Mouse (Mus musculus) lung, embryonic 15.5 days (tissue): ENCODE data around the gene Gm4707. TPM values are rescaled to one million over a fixed set of nuclear protein-coding genes. Genes with fewer than 3 reads are reported as not detected.

Source experiments
- ATAC-seq: fragments of 200-750 bp; cut with Nextera tagmentation; 2 replicates; pipeline ENCODE4 v1.8.0; 2017; ENCODE audit warnings: moderate number of reproducible peaks, borderline replicate concordance; ENCODE audit not compliant: low FRiP score, low TSS enrichment; ENCODE audit errors: extremely low read depth
- H3K27ac ChIP-seq: fragments of 300-500 bp; sonication (generic); 2 replicates; pipeline ENCODE4 v1.5.1; 2015; ENCODE audit warnings: moderate library complexity, mild to moderate bottlenecking, inconsistent platforms
- H3K27me3 ChIP-seq: fragments of 300-500 bp; sonication (generic); 2 replicates; pipeline ENCODE4 v1.6.1; 2015; ENCODE audit warnings: inconsistent platforms
- H3K36me3 ChIP-seq: fragments of 300-500 bp; sonication (generic); 2 replicates; pipeline ENCODE4 v1.6.1; 2015; ENCODE audit warnings: inconsistent platforms
- H3K4me1 ChIP-seq: fragments of 300-500 bp; sonication (generic); 2 replicates; pipeline ENCODE4 v1.6.1; 2015; ENCODE audit warnings: inconsistent platforms
- H3K4me2 ChIP-seq: fragments of 300-500 bp; sonication (generic); 2 replicates; pipeline ENCODE4 v1.6.1; 2015; ENCODE audit warnings: inconsistent platforms, mild to moderate bottlenecking, moderate library complexity
- H3K4me3 ChIP-seq: fragments of 300-500 bp; sonication (generic); 2 replicates; pipeline ENCODE4 v1.5.1; 2015; ENCODE audit warnings: mild to moderate bottlenecking, inconsistent platforms
- H3K9ac ChIP-seq: fragments of 300-500 bp; sonication (generic); 2 replicates; pipeline ENCODE4 v1.6.1; 2015; ENCODE audit warnings: inconsistent platforms
- H3K9me3 ChIP-seq: fragments of 300-500 bp; sonication (generic); 2 replicates; pipeline ENCODE4 v1.6.1; 2016; ENCODE audit warnings: inconsistent platforms
- WGBS: fragments of 180-500 bp; shearing (Covaris S2); methylation state at CpG from one replicate; pipeline ENCODE4 v1.1.7; 2015; 5-methylcytosine and 5-hydroxymethylcytosine counted together
- polyA plus RNA-seq: library from polyadenylated mRNA; unstranded; fragments of >200 nt; fragmentation: Nextera tagmentation; extraction: Ambion mirVana; gene quantifications from 2 replicates; pipeline ENCODE4 v1.2.1, GENCODE M21; 2015

Gm4707 gene
- 2.9 and 3.9 TPM in 2 replicates for polyA plus RNA-seq

GRCm38 (mm10) chr17:71459818-71460217, at the start of gene Gm4707:
Gm4707 (minus strand) TSS chr17:71459918.
- Histone ChIP-seq H3K27me3 (no peaks in the 10 kb centered on the region), H3K4me3 (no peak within 1 kb of the TSS), H3K4me2 (no peak within 1 kb of the TSS), H3K9ac (no peak within 1 kb of the TSS), H3K27ac (no peak within 1 kb of the TSS), H3K9me3 (no peaks in the 10 kb centered on the region), H3K4me1 (no peaks in the 10 kb centered on the region), H3K36me3 (peaks cover 42% of the 10 kb centered on the region)
- no peak for ATAC-seq
- WGBS, result 95% methylated on average over 2 of the region's 2 CpGs

GRCm38 (mm10) chr17:71506832-71507231, 47.1 kb upstream of the Gm4707 start:
- H3K4me1 ChIP-seq, result no peaks in the 10 kb centered on the region
- H3K9ac ChIP-seq, result no peak overlapping the region
- no peaks in the 10 kb centered on the region for H3K27me3 ChIP-seq
- no peaks in the 10 kb centered on the region for H3K9me3 ChIP-seq
- H3K4me3 ChIP-seq, result no peak overlapping the region
- no peak overlapping the region for H3K4me2 ChIP-seq
- H3K36me3 ChIP-seq, result peaks cover 77% of the 10 kb centered on the region
- ATAC-seq, result no peak
- WGBS, result 79% methylated on average over 8 of the region's 8 CpGs
- no peak overlapping the region for H3K27ac ChIP-seq

GRCm38 (mm10) chr17:71495784-71496183, 36.1 kb upstream of the Gm4707 start:
- no peak overlapping the region for H3K27ac ChIP-seq
- no peak overlapping the region for H3K4me3 ChIP-seq
- no peaks in the 10 kb centered on the region for H3K27me3 ChIP-seq
- H3K4me2 ChIP-seq, result no peak overlapping the region
- H3K9ac ChIP-seq, result no peak overlapping the region
- ATAC-seq, result no peak
- H3K9me3 ChIP-seq, result no peaks in the 10 kb centered on the region
- 88% methylated on average over 4 of the region's 4 CpGs for WGBS
- no peaks in the 10 kb centered on the region for H3K4me1 ChIP-seq
- peaks cover 62% of the 10 kb centered on the region for H3K36me3 ChIP-seq

GRCm38 (mm10) chr17:71491332-71491686, 31.6 kb upstream of the Gm4707 start:
- Histone ChIP-seq H3K36me3 (peaks cover 20% of the 10 kb centered on the region), H3K27ac (peak overlapping the region; percentile 80), H3K4me3 (no peak overlapping the region), H3K9ac (no peak overlapping the region), H3K4me2 (no peak overlapping the region), H3K27me3 (no peaks in the 10 kb centered on the region), H3K9me3 (no peaks in the 10 kb centered on the region), H3K4me1 (peaks cover 6% of the 10 kb centered on the region; the same call in 1 of the 2 replicates)
- WGBS, result 37% methylated on average over 4 of the region's 4 CpGs
- no peak for ATAC-seq

- ATAC-seq, result 0 out of 2 replicates have a peak, but pooled peaks have one; percentile 53
- H3K36me3 ChIP-seq, result peaks cover 15% of the 10 kb centered on the region
- H3K4me1 ChIP-seq, result peaks cover 11% of the 10 kb centered on the region; the same call in 1 of the 2 replicates
- H3K4me2 ChIP-seq, result no peak overlapping the region
- WGBS, result 41% methylated on average over 9 of the region's 9 CpGs
- no peaks in the 10 kb centered on the region for H3K9me3 ChIP-seq
- H3K4me3 ChIP-seq, result no peak overlapping the region
- peak overlapping the region; percentile 80 for H3K27ac ChIP-seq
- no peaks in the 10 kb centered on the region for H3K27me3 ChIP-seq
- H3K9ac ChIP-seq, result no peak overlapping the region
These were observed 31.1 kb upstream of the Gm4707 start for GRCm38 (mm10) chr17:71490666-71491331.

- 81% methylated on average over 9 of the region's 9 CpGs for WGBS
- peaks cover 14% of the 10 kb centered on the region; the same call in 1 of the 2 replicates for H3K4me1 ChIP-seq
- H3K27me3 ChIP-seq, result no peaks in the 10 kb centered on the region
- no peak overlapping the region for H3K27ac ChIP-seq
- H3K4me2 ChIP-seq, result no peak overlapping the region
- no peak overlapping the region for H3K9ac ChIP-seq
- peaks cover 6% of the 10 kb centered on the region; the same call in 1 of the 2 replicates for H3K36me3 ChIP-seq
- no peaks in the 10 kb centered on the region for H3K9me3 ChIP-seq
- H3K4me3 ChIP-seq, result no peak overlapping the region
- ATAC-seq, result no peak
These were observed 30.2 kb upstream of the Gm4707 start for GRCm38 (mm10) chr17:71489703-71490461.

- Histone ChIP-seq H3K4me1 (peaks cover 14% of the 10 kb centered on the region; the same call in 1 of the 2 replicates), H3K27me3 (no peaks in the 10 kb centered on the region), H3K9me3 (no peaks in the 10 kb centered on the region), H3K27ac (peak overlapping the region; percentile 65), H3K4me2 (peak overlapping the region; percentile 44), H3K36me3 (no peaks in the 10 kb centered on the region), H3K4me3 (peak overlapping the region; percentile 5; the same call in 1 of the 2 replicates), H3K9ac (peak overlapping the region; percentile 10; the same call in 1 of the 2 replicates)
- 16% methylated on average over 8 of the region's 8 CpGs for WGBS
- ATAC-seq, result no peak
These were observed 26.6 kb upstream of the Gm4707 start for GRCm38 (mm10) chr17:71486231-71486851.

GRCm38 (mm10) chr17:71485791-71486230, 26.1 kb upstream of the Gm4707 start:
- H3K27me3 ChIP-seq, result no peaks in the 10 kb centered on the region
- H3K4me2 ChIP-seq, result peak overlapping the region; percentile 44
- no peaks in the 10 kb centered on the region for H3K36me3 ChIP-seq
- peaks cover 14% of the 10 kb centered on the region; the same call in 1 of the 2 replicates for H3K4me1 ChIP-seq
- peak overlapping the region; percentile 65 for H3K27ac ChIP-seq
- peak overlapping the region; percentile 16; the same call in 1 of the 2 replicates for H3K9ac ChIP-seq
- peak; percentile 47; the same call in 1 of the 2 replicates for ATAC-seq
- 46% methylated on average over 12 of the region's 12 CpGs for WGBS
- no peaks in the 10 kb centered on the region for H3K9me3 ChIP-seq
- peak overlapping the region; percentile 5 for H3K4me3 ChIP-seq

GRCm38 (mm10) chr17:71484711-71485110, 25.0 kb upstream of the Gm4707 start:
- Histone ChIP-seq H3K4me2 (no peak overlapping the region), H3K36me3 (no peaks in the 10 kb centered on the region), H3K27me3 (no peaks in the 10 kb centered on the region), H3K4me3 (no peak overlapping the region), H3K4me1 (peaks cover 14% of the 10 kb centered on the region; the same call in 1 of the 2 replicates), H3K27ac (no peak overlapping the region), H3K9ac (no peak overlapping the region), H3K9me3 (no peaks in the 10 kb centered on the region)
- no peak for ATAC-seq
- 90% methylated on average over 5 of the region's 5 CpGs for WGBS

- no peak overlapping the region for H3K27ac ChIP-seq
- H3K9ac ChIP-seq, result no peak overlapping the region
- H3K36me3 ChIP-seq, result no peaks in the 10 kb centered on the region
- H3K27me3 ChIP-seq, result no peaks in the 10 kb centered on the region
- H3K9me3 ChIP-seq, result no peaks in the 10 kb centered on the region
- no peak overlapping the region for H3K4me2 ChIP-seq
- no peak for ATAC-seq
- no peak overlapping the region for H3K4me3 ChIP-seq
- 84% methylated on average over 7 of the region's 7 CpGs for WGBS
- peaks cover 14% of the 10 kb centered on the region; the same call in 1 of the 2 replicates for H3K4me1 ChIP-seq
These were observed 23.8 kb upstream of the Gm4707 start for GRCm38 (mm10) chr17:71483418-71484060.

GRCm38 (mm10) chr17:71479381-71479901, 19.7 kb upstream of the Gm4707 start:
- Histone ChIP-seq H3K4me3 (no peak overlapping the region), H3K27ac (no peak overlapping the region), H3K9ac (no peak overlapping the region), H3K27me3 (no peaks in the 10 kb centered on the region), H3K4me2 (no peak overlapping the region), H3K4me1 (0 out of 2 replicates have a peak, but pooled peaks cover 4% of the 10 kb centered on the region), H3K9me3 (no peaks in the 10 kb centered on the region), H3K36me3 (no peaks in the 10 kb centered on the region)
- WGBS, result 44% methylated on average over 5 of the region's 5 CpGs
- ATAC-seq, result no peak
